ENCODE assay signal across 8 mouse cellular contexts in genomic region chr10:75859786-75860470, GRCm38 (mm10). TPM values are rescaled to one million over a fixed set of nuclear protein-coding genes. Genes with fewer than 3 reads are reported as not detected.
DNase-seq lines count a peak whose midpoint lies in the region; ATAC-seq and TF ChIP-seq lines count a peak whose summit lies in the region.
"Not testable (repeated sequence)": the region's sequence is repeated elsewhere in the genome, so short reads cannot be mapped to it uniquely, and the experiment has no call there.

Gene Mif (minus strand): TSS chr10:75860240.

- H3K27me3 ChIP-seq in hindbrain, embryonic 16.5 days (replicated peaks; ENCODE audit: control insufficient read depth, insufficient read depth, low read length) = not testable (repeated sequence)

- not testable (repeated sequence) for TF ChIP-seq CTCF in left cerebral cortex, adult 2 months (IDR thresholded peaks at IDR 0.05)

- H3K9ac ChIP-seq in hindbrain, embryonic 16.5 days (ENCODE audit: low read depth, low read length) = peak within 1 kb of the TSS; percentile 88

- H3K4me3 ChIP-seq in hindbrain, embryonic 16.5 days (ENCODE audit: low read length) = peak within 1 kb of the TSS; percentile 74
- H3K4me3 ChIP-seq in left cerebral cortex, adult 2 months = peak within 1 kb of the TSS; percentile 98

- H3K4me2 ChIP-seq in hindbrain, embryonic 16.5 days (ENCODE audit: low read length) = peak within 1 kb of the TSS; percentile 62

- intact Hi-C loops in left cerebral cortex, adult 2 months (cut with DNase I) = loop anchor here (5.0 kb wide), 1 partner anchor 98 kb away; the partner anchor contains the start of gene Cabin1

- H3K27ac ChIP-seq in hindbrain, embryonic 16.5 days (ENCODE audit: low read depth, low read length) = peak within 1 kb of the TSS; percentile 94
- peak within 1 kb of the TSS; percentile 94 for H3K27ac ChIP-seq in left cerebral cortex, adult 2 months

- not testable (repeated sequence) for H3K36me3 ChIP-seq in hindbrain, embryonic 16.5 days (ENCODE audit: control insufficient read depth, insufficient read depth, low read length)

- H3K9me3 ChIP-seq in hindbrain, embryonic 16.5 days (ENCODE audit: control insufficient read depth, low read length) = not testable (repeated sequence)

- peak; percentile 94 for ATAC-seq in hindbrain, embryonic 16.5 days
- ATAC-seq in megakaryocyte, adult 5-6 weeks (ENCODE audit: poor library complexity, severe bottlenecking) = peak; percentile 97

- 1% methylated on average over 34 of the region's 46 CpGs for WGBS in hindbrain, embryonic 16.5 days

- H3K4me1 ChIP-seq in hindbrain, embryonic 16.5 days (ENCODE audit: control insufficient read depth, insufficient read depth, low read depth, low read length) = peaks cover 16% of the 10 kb centered on the region

- DNase-seq in T-cell, adult 2 months (ENCODE audit: low spot score) = peak; percentile 88
- DNase-seq in cerebellum, postnatal 36 days = peak; percentile 82 to 85
- DNase-seq in gastrocnemius, adult 18-20 months (ENCODE audit: low spot score) = peak; percentile 84
- DNase-seq in left cerebral cortex, adult 2 months (ENCODE audit: extremely low spot score in 1 of 2, low spot score in 2 of 2) = peak; percentile 83 to 84
- peak; percentile 82 to 89 for DNase-seq in right cerebral cortex, adult 2 months (ENCODE audit: low spot score in 2 of 2)
- peak; percentile 89 for DNase-seq in urinary bladder, postnatal 14 days (ENCODE audit: low spot score)

RNA-seq across cellular contexts. Expression of gene Mif, which starts in this region (rescaled TPM):
- total RNA-seq in gastrocnemius, adult 18-20 months (2021) = 100 to 1,000 TPM; 150 to 158 TPM
- 1,592 and 1,680 TPM in 2 replicates for polyA plus RNA-seq in hindbrain, embryonic 16.5 days (2015; fragmentation: Nextera tagmentation; extraction: Ambion mirVana)
- 100 to 1,000 TPM; 475 to 526 TPM for total RNA-seq in left cerebral cortex, adult 2 months (2021)
- 68.9 and 73.4 TPM in 2 replicates for total RNA-seq in megakaryocyte, adult 5-6 weeks (2015)
- total RNA-seq in megakaryocyte, adult 5-6 weeks (2017) = 87.4 and 123 TPM in 2 replicates

Comparison
In these comparisons a context has a peak if more than half of its experiments do, and no peak if none do; other contexts are left out.
1. Peak in every context shown above with its lines: DNase-seq, ATAC-seq, H3K4me3 ChIP-seq and H3K27ac ChIP-seq.